Mouse (Mus musculus): ENCODE data around the gene Rasal1.

DNA sequence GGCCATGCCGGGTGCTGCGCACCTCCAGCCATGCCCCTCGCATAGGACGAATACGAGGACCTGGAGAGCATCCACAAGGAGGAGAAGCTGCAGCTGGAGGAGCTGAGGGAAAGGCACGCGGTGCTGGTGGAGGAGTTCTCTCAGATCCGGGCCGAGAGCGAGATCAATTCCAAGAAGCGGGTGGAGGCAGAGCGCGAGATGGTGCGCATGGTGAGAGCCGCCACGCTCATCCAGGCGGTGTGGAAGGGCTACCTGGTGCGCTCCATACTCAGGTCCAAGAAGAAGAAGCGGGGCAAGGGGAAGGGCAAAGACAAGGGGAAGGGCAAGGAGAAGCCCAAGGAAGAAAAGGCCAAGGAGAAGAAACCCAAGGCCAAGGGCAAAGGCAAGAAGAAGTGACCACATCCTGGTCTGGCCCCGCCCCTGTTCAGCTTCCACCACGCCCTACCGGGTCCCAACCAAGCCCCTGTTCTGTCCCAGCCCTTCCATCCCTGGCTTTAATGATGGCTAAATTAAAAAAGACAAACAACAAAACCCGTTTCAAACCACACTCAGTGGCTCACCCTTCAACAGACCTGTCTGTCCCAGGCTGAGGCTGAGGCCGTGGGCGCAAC, 41.9 kb upstream of the Rasal1 start:
- TF ChIP-seq CTCF (IDR thresholded peaks at IDR 0.05; ENCODE audit: insufficient read depth, low read depth, low read length) (no peak), POLR2A (IDR thresholded peaks at IDR 0.05; ENCODE audit: insufficient read depth, low read depth, low read length) (no peak)

All from olfactory bulb, adult 2 months (tissue).